Mouse (Mus musculus) layer of hippocampus, postnatal 36 days (tissue): ENCODE results near the gene Mettl6. TPM values are rescaled to one million over a fixed set of nuclear protein-coding genes. Genes with fewer than 3 reads are reported as not detected.

Source experiments
- DNase-seq, 2 experiments: peaks; one replicate each; pipeline ENCODE4 v3.0.0; 2022
- total RNA-seq, 2 experiments: library from RNA; stranded (reverse); gene quantifications; 2 replicates each; pipeline ENCODE4 v1.2.3; 2021

Mettl6 gene
- total RNA-seq, result 10 to 100 TPM; 25.0 to 29.4 TPM

DNA sequence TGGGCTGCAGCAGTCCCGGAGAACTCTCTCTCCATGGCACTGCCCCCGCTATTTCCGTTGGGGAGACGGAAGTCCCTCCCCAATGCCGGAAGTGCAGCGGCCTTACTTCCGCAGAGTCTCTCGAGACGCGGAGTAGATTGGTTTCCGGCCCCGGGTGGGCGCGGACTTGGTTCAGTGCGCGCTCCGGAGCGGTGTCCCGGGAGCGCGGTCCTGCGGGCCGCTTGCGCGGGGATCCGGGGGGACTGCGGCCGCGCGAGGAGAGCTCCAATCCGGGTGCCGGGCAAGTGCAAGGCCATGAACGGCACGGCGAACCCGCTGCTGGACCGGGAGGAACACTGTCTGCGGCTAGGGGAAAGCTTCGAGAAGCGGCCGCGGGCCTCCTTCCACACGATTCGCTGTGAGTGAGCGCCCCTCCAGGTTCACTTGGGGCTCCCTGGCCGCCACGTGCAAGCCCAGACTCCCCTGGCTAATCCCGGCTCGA lies at the start of gene Mettl6:
Mettl6 (minus strand) TSS at position 66 of the 481 bp plus-strand sequence.
- DNase-seq, result peak; percentile 90 to 91

DNA sequence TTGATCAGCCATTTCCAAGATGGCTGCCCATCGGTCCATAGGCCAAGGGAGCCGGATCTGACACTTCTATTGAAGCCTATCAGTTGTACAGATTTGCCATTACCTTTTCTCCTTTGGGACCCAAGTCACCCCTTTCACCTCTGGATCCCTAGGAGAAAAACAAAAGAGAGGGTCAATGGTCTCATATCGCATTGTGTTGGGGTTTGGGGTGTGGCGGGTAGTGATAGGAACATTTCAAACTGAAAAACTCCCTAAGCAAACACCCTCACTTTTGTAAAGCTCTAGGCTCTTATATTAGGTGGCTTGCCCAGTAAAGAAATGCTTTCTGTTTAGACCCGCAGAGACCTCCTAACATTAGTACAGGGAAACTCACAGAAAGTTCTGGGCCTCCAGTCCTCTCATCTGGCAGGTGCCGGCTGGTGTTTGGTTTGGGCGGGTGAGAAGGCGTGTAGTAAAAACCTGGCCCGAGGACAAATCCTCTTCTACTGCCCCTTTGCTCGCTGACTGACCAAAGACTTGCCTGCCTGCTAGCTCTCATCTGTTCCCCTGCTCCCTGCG lies 49.1 kb upstream of the Mettl6 start:
- DNase-seq, result no peak

DNA sequence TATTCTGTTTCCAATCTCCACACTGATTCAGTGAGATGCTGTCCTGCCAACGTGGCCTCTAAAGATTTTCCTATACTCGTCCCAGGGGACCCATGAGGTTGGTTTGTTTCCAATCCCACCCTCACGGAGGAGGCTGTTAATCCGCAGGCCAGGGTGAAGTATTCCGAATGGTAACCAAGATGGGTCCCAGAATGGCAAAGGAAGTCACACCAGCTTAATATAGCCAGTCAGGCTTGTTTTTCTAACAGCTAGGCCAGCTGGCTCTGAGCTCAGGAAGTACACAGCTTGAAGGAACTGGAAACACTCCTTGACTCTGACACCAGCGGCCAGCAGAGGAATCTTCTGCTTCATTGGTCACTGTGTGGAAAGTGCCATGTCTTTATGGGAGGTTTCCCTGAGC lies 42.5 kb upstream of the Mettl6 start:
- no peak for DNase-seq

DNA sequence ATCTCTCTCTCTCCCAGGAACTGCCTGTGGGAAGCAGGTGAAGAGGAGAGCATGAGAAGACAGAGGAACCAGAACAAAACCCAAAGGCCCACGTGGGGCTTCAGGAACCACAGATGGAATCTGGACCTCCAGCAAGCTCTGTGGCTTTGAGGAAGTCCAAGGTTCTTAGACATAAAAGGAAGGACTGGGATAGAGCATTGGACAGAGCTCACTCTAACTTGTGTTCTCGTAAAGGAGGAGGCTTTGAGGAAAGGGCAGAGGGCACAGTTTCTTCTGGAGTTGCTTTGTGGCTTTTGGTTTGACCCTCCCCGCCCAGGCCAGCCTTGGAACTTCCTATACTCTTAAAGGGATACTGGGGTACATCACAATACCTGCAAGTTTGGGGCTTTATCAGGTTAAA lies 37.8 kb upstream of the Mettl6 start:
- no peak for DNase-seq

DNA sequence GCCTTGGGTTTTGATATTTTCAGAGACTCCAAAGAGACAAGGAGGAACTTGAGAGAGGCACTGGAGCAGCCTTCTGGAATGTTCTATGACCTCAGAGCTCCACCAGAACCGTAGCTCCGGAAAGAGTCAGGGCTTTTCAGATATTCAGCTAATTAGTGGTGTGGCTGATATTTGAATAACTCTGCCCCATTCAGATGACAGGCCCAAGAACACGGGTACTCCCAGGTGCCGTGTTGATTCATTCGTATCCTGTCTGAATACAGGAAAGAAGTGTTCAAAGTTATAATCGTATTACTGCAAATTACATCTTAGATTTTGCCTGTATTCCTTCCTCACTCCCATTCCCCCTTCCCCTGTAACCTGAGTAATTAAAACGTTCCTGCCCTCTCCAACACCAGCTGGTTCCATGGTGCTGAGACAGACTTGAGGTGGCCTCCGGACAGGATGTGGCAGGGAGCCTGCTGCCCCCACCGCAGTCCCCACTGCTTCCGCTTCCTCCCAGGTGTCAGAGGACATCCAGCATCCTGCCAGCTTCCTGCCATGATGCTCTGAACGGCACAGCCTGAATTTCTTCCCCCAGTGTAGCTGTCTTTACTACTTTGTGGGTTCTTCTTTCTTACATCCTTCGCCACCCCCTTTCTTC lies 36.8 kb upstream of the Mettl6 start:
- DNase-seq, result no peak

DNA sequence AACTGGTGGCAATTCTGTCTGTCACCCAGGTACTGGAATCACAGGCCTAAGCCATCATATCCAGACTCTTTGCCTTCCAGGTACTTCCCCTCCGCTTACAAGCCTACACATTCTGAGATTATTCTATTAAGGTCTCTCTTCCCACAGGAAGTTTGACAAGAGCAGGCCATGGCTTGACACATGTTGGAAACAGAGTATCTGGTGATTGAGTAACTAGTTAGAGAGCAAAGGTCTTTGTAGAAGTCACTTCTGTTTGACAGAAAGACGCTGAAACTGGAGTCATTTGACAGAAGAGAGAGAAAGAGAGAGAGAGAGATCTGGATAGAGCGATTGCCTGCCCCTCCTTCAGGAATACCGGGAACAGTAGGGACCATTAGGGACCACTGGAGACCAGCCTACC lies 36.0 kb upstream of the Mettl6 start:
- no peak for DNase-seq

DNA sequence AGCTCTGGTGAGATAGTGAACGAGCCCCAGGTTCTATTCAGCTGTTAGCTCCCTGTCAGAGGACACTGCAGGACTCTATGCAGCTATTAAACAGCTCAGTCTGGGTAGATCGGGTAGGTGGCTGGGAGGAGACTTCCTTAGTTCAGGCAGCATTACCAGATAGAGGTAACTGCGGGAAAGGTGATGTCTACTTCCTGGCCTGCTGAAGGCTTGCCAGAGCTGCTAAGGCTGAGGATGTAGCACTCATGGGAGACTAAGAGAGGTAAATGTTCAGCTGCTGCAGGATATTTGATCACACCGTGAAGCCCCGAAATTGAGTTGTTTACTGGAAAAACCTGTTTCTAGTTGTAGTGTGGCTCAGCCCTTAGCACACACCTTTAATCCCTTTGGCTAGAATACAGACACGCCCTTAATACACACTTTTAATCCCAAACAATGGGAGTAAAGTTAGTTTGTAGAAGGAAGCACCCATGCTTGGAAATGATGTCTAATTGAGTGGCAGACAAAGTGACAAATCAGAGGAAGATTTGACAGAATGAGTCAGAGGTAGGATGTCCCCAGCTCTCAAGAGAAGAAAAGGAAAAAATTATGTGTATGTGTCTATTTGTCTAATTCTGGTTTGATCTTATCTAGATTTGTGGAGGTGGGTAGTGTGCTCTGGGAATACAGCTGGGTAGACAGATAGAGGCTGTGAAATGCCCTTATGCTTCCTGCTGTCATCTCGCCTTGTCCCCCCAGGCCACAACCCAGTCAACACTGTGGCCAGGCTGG lies 30.4 kb upstream of the Mettl6 start:
- DNase-seq, result no peak

DNA sequence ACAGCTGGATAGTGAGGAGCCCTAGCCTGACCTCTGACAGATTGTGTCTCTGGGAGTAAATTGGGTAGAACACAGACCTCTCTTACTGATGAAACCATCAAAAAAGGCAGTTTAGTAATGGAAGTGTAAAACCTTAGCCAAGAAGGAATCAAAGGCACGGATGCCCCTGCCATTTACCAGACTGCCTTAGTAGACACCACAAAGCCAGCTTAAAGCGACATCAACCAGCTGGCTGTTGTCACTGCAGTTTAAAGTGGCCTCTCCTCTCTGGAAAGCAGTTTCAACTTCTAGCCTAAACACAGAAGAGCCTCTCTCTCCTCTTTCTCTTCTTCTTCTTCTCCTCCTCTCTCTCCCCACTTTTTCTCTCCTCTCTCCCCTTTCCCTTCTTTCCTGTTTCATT lies 26.5 kb upstream of the Mettl6 start:
- no peak for DNase-seq

DNA sequence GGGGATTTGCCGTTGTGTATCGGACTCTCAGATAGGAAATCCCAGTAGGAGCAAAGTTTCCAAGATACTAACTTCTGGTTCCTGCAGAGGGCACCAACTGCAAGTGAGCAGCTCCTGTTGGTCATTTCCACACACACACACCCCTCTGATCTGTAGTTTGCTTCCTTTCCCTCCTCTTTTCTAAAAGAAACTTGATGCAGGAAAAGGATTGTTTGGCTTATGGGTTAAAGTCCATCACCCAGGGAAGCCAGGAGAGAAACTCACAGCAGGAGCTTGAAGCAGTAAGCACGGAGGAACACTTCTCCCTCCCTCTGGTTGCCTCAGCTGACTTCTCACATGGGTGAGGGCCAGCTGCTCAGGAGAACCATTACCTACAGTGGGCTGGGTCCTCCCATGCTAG lies 24.3 kb upstream of the Mettl6 start:
- DNase-seq, result no peak

DNA sequence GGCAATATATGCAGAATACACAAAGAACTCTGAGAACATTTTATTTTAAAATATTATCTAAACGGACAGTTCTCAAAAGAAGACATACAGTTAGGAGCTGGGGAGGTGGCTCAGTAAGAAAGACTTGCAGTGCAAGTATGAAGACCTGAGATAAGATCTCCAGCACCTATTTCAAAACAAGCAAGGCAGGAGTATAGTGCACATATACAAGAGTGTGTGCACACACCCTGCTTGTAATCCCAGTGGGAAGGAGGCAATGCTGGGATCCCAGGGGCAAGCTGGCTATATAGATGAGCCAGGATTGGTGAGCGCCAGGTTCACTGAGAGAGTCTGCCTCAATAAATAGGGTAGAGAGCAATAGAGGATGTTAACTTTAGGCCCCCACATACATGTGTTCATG lies 21.1 kb upstream of the Mettl6 start:
- DNase-seq, result no peak

DNA sequence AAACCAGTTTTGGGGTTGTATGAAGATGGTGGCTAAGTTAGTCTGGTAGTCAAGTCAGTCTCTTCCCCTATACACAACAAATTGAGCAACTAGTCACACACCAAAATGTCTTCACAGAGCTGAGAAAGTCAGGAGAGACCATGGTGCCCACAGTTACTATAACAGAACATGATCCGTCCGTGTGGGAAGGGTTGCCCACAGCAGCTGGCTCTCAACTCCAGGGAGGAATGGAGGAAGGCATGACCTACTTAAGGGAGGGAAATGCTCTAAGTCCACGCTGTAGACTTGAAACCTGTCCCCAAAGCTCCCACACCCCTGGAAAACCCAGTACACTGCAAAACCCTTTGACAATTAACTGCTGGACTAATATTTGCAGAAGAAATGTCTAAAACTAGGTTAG lies 15.5 kb upstream of the Mettl6 start:
- DNase-seq, result no peak

DNA sequence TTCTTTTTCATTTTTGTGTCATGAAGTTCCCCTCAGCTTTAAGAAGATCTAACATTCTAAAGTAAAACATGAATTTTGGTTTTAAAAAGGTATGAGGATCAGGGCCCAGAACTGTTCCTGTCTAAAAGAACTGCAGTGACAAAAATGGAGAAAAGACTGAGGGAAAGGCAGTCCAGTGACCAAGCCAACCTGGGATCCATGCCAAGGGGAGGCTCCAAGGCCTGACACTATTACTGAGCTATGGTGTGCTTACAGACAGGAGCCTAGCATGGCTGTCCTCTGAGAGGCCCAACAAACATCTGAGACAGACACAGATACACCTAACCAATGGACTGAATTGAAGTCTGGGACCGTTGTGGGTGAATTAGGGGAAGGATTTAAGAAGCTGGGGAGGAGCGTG lies 15.1 kb upstream of the Mettl6 start:
- no peak for DNase-seq

DNA sequence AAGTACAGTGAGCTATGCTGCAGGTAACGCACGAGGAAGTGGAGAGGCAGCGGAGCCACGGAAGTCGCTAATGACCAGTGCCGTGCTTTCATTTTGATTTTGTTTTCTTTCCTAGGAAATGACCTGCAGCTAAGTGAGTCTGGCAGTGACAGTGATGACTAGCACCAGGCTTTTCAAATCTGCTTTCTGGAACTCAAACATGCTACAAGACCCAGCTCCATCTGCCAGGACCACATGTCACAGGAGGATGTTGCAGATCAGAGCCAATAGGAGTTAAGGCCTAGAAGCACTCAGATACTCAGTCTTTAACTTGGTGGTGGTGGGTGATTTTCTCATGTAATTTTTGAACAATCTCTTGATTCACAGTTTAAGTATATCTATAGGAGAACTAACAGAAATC lies 11.6 kb upstream of the Mettl6 start:
- DNase-seq, result peak; percentile 67 to 75

DNA sequence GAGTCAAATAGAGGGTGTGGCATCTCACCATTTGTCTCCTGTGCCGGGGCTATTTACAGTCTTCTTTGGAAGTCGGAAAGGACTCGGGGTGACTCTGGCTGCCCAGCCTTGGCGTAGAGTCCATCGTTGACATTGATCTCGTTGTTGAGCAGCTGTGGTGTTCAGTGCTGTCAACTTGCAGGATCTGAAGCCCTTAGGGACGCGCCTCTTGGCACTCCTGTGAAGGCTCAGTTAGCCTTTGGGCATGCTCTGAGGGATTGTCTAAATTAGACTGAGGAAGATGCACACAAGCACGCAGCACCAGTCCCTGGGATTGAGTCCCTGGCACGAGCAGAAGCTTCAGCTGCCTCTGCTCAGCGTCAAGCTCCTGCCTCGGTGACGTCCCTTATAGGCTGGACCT lies 8.6 kb upstream of the Mettl6 start:
- no peak for DNase-seq

DNA sequence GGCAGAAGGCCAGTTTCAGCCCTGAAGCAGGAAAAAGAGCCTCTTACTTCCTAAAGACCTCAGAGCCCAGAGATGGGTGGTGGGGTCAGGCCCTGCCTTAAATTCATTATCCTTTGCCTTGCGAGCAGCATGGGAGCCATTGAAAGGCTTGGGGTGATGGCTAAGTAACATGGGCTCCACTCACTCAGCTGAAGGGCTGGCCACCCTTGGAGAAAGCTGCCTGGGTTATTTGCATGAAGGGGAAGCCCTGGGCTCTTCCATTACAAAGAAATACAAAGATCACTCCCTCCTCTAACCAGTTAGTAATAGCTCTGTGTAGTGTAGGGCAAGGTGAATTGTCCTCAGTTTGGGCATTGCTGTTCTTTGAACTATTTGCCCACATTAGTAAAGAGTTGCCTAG lies 4.7 kb upstream of the Mettl6 start:
- no peak for DNase-seq

DNA sequence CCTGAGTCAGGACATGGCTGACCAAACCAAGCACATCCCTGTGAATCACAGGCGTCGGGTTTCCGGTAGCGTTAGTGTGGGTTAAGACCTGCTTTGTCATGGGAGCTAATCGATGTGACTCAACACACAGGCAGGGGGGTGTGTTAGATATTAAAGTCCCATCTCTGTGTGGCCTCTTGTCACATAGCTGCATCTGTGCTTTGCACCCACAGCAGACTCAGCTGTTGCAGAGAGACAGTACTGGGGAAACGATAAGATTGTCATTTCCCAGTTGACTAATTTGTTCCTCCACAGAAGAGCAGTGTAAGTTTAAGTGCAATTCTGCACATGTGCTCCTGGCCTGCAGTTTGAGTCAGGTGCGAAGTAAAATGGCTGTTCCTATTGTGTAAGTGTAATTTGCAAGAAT lies 1.4 kb upstream of the Mettl6 start:
- no peak for DNase-seq

DNA sequence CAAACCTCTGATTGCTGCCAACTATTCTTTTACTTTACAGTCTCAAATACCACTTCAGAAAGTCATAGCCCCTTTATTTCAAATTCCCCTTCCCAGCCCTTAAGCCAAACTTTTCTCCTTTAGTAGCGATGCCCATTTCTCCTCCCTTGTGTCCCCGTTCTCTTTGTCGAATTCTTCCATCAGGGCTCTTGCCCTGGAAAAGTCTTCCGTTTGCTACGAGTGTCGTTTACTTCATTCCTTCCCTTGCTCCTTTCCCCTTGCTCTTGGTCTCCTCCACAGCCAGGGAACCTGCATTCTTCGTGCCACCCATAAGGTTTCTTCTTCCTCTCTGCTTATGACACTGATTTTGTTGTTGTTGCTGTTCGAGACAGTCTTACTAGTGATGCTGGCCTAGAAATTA lies 698 bp upstream of the Mettl6 start:
- DNase-seq, result no peak

DNA sequence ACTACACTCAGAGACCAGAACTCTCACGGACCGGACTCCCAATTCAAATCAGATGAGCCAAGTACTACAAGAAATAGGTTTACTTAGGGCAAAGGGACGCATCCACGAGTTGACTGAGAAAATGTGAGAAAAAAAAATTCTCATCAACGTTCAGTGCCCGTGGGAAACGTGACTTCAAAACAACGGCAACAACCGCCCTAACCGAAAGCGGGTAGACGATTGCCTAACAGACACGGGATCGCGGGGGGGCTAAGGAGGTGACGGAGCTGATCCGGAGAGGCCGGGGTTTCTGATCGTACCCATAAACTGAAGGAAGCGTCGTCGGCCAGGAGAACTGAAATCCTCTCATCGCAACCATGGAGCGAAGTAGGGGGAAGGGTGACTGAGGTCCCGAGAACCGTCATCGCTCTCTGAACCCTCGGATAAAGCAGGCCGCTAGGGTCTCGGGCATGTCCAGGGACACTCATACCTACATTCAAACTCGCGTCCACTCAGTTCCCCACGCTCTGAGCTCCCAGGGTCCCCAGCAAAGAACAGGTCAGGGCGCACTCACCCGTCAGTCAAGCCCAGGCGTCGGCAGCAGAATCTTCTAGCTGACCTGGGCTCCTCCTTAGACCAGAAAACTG lies 378 bp downstream of the Mettl6 start, which contains the start of gene Eaf1:
Eaf1 (plus strand) TSS at position 51 of the 626 bp plus-strand sequence.
- no peak for DNase-seq

DNA sequence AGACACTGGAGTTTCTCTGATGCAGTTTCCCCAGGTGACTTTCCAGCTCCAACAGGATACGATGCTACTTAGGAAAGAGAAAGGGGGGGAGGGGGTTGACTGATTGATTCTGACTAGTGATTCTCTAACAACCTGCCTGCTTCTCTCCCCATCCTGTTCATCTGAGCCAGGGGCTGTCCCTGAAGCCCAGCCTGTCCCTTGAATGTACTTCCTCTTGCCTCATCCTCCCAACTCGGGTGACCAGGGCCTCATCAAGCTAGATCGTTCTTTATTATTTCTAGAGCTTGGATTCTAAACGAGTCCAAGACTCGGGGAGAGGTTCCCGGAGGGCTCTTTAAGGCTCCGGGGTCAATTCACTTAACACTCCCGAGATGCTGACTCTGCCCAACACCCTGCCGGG lies 939 bp downstream of the Mettl6 start:
- DNase-seq, result no peak

DNA sequence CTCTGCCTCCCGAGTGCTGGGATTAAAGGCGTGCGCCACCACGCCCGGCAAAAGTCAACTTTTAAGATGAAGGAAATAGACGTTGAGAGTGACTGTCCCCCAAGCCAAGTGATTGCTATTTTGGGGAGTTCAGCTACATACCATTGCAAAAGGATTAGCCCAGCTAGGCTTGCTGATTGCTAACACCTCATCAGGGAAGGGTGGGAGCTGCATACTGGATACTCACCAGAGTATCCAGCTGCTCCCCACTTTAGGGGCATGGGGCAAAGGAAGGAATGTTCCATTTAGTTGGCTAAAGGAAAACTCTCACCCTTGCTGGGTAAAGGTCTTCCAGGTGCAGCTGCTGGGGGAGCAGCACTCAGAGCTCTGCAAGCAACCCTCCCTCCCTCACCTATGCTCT lies 6.8 kb downstream of the Mettl6 start:
- DNase-seq, result no peak

DNA sequence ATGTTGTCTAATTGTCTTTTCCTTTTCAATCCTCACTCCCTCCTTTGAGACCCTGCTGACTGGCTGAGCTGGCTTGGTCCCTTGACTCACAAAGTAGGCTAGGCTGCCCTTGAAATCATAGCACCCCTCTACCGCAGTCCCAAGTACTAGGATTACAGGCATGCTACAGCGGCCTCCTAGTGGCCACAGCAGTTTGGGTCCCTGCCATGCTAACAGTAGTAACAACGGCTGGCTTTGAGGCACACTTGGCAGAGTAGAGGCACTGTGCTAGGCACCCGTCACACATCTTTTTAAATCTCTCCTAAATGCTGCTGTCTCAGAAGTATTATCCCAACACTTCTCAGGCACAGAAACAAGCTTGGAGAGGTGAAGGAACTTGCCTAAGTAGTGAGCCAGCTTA lies 8.4 kb downstream of the Mettl6 start:
- no peak for DNase-seq

DNA sequence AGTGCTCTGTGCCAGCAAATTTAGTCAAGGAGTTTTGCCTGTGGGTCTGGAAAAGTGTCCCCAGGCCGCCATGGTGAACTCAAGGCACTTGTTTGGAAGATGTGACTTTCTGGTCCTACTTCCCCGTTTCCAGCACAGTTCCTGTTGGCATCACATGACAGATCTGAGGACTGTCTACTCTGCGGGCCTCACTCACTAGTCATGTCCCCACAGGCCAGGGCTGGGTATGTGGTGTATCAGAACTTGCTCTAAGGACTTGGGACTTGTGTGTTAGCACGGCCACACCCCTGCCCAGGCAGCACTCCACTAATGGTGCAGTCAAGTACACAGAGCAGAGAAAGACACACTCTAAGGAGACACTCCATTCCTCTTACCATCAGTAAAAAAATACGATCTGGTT lies 12.4 kb downstream of the Mettl6 start:
- no peak for DNase-seq

DNA sequence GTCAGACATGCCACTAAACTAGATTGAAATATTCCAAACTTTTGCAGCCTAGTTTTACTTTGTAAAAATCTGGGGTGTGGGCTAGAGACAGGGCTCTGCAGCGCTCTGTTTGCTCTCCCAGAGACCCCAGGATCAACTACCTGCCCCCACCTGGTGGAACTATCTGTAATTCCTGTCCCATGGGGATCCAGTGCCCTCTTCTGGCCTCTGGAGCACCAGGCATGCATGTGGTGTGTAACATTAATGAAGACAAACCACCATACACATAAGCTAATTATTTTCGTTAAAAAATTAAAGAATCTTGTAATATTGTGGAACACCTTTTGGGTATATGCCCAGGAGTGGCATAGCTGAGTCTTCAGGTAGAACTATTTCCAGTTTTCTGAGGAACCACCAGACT lies 21.5 kb downstream of the Mettl6 start:
- no peak for DNase-seq
